Mouse (Mus musculus): ENCODE measurements around the gene Helt.

Gene Helt

DNA sequence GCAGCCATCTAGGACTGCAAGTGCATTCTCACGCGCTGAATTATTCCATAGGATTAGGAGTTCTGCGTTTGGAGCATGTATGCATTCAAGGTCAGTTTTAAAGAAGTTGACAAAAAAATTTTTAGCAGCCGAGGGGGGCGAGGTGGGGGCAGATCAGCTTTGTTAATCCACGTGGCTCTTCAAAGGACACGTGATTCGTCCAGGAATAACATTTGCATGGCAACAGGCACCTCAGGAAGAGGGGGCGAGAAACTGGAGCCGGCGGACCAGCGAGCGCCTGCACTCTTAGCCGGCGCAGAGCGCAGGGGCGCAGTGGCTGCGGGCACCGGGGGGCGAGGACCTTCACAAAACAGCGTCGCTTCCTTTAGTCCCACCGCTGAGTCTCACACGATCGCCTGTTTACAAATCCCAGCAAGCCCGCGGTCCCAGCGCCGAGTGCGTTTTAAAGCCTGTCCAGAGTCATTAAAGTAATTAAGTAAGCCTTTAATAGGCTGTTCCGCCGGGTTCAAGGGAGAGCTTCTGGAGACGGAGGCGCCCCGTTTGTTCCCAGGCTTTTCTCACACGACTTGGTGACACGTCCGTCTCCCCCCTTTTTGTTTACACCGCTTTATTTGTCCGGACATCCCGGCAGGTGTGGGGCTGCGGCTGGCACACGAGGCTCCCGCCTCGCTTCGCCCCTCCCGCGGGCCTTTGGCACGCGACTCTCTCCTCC is at the start of gene Helt:
Helt (minus strand) TSS at position 491 of the 712 bp plus-strand sequence.
- ATAC-seq (ENCODE audit: insufficient number of reproducible peaks, low FRiP score, low TSS enrichment), result no peak

DNA sequence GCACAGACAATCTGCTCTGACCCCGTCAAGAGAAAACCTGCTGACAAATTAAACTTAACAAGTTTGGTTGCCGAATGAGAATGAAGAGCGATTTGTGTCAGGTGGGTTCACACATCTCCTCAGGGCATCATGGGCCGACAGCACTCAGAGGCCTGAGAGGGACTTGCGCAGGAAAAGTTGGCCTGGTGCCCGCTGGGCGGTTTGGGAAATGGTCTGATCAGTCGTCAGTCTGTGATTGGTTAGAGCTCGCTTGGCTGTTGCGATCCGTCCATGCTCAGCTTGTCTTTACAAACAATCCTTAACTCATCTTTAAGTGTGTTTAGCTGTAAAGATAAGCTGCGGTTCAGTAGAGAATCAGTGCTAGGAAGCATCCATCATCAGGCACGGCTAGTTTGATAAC is 47.8 kb upstream of the Helt start:
- no peak for ATAC-seq (ENCODE audit: insufficient number of reproducible peaks, low FRiP score, low TSS enrichment)

DNA sequence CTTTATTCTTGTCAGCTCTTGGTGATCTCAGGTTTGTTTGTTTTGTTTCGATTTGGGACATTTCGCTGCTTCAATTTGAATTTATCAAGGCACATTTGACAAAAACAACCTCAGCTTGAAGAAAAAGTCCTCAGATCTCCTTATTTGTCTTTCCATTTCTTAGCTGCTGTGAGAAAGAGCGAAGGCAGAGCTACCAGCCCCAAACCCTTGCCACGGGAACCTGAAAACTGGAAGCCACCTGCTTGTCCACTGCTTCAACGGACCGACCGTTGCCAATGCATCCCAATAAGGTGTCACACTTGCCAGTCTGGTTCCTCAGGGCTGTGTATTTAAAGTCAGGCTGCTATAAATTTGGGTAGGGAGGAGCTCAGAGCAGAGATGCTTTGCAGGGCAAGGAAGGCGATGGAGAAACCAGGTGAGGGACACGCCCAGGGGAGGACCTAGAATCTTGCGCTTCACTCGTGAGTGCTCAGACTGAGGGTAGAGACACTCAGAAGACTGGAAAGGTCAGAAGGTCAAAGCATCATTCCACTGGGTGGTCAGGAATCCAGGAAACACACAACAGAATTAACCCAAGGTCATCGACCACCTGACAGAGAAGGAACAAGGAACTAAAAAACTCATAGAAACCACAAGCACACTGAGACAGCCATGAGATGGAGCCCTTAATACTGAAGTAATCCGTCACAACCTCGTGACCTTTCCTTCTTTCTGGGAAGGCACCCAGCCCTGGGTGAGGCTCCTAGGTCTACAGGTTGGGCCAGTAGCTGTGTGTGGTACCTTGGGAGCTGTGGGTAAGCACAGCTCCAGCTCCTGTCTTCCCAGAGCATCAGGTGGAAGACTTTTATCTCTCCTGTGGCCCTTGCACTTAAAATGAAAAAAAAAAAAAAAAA is 46.2 kb upstream of the Helt start:
- ATAC-seq (ENCODE audit: insufficient number of reproducible peaks, low FRiP score, low TSS enrichment), result no peak

DNA sequence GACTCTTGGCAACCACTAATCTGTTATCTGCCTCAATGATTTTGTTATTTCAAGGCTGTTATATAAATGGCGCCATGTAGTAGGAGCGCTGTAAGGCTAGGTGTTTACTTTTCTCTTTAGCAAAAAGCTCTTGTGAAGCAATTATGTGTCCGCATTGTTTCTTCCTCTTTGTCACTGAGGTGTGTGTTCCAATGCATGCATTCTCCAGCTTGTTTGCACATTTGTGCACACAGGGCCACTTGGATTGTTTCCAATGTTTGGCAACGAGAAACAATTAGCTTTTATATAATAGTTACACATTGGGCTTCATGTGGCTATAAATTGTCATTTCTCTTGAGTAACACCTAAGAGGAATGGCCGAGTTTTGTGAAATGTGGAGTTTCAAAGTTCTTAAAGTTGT is 44.8 kb upstream of the Helt start:
- ATAC-seq (ENCODE audit: insufficient number of reproducible peaks, low FRiP score, low TSS enrichment), result no peak

GRCm38 (mm10) chr8:46336351-46336750 is 41.9 kb upstream of the Helt start:
- no peak for ATAC-seq (ENCODE audit: insufficient number of reproducible peaks, low FRiP score, low TSS enrichment)

GRCm38 (mm10) chr8:46332389-46333061 is 38.1 kb upstream of the Helt start:
- no peak for ATAC-seq (ENCODE audit: insufficient number of reproducible peaks, low FRiP score, low TSS enrichment)

DNA sequence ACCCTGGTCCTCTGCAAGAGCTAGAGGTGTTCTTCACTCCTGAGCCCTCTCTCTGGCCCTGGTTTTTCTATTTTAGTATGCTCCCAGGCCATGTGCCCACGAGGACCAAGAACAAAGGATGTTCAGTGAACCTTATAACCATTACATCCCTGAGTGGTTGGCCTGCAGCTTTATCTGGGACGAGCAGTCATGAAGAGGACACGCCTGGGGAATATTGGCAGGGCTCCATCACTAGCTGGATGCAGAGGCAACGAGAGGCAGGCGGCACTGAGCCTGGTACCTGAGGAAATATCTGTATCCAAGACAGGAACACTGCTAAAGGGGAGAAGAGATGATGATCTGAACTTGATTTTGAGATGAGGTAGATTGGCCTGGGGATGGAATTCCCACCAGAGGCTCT is 37.3 kb upstream of the Helt start:
- no peak for ATAC-seq (ENCODE audit: insufficient number of reproducible peaks, low FRiP score, low TSS enrichment)

DNA sequence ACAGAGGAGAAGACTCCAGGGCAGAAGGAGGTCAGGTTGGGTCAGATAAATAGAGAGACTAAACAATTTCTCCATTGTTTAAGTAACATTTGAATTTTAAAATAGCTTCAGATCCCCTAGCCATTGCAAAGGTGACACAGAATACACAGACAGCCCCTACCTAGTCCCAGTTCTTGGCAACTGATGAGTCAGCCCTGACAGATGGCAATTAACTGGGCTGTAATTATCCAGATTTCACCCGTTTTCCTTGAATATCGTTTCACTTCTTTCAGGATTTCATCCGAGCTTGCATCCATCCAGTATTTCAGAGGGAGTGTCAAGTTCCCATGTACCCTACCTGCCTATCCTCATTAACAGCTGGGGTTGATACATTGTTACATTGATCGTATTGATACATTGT is 34.9 kb upstream of the Helt start:
- no peak for ATAC-seq (ENCODE audit: insufficient number of reproducible peaks, low FRiP score, low TSS enrichment)

GRCm38 (mm10) chr8:46327284-46327683 is 32.8 kb upstream of the Helt start:
- ATAC-seq (ENCODE audit: insufficient number of reproducible peaks, low FRiP score, low TSS enrichment), result no peak

GRCm38 (mm10) chr8:46326715-46327114 is 32.2 kb upstream of the Helt start:
- no peak for ATAC-seq (ENCODE audit: insufficient number of reproducible peaks, low FRiP score, low TSS enrichment)

DNA sequence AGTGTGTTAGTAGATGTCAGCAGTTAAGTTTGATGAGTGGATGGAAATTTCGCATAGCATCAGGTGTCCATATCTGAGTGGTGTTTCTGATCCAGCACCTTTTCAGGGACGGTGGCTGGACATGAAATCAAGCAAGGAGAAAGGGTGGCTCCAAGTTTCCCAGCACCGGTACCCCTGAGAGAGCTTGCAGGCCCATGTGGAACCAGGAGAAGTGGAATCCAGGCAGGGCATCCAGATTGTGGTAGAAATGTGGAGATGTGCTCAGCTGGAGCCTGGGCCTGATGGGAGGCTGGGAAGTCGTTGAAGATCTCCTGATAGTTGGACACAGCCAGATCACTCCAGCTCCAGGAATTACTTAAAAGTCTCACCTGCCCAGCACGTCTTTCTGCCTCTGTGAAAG is 30.2 kb upstream of the Helt start:
- ATAC-seq (ENCODE audit: insufficient number of reproducible peaks, low FRiP score, low TSS enrichment), result no peak

GRCm38 (mm10) chr8:46323672-46324191 is 29.3 kb upstream of the Helt start:
- ATAC-seq (ENCODE audit: insufficient number of reproducible peaks, low FRiP score, low TSS enrichment), result no peak

DNA sequence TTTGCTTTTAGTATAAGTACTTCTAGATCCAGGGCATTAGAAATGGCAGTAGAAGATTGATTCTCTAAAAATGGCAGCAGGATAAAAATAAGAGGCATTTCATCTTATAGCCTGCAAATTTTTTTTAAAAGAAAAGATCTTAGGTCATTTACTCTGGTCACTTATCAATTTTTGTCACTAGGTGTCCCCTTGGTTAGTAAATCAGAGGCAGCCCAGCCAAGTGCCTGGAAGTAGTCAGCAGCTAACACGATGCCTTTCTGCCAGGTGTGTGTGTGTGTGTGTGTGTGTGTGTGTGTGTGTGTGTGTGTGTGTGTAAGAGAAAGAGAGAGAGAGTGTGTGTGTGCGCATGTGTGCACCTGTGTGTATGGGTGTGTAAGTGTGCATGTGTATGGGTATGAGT is 28.4 kb upstream of the Helt start:
- no peak for ATAC-seq (ENCODE audit: insufficient number of reproducible peaks, low FRiP score, low TSS enrichment)

GRCm38 (mm10) chr8:46322421-46322820 is 27.9 kb upstream of the Helt start:
- no peak for ATAC-seq (ENCODE audit: insufficient number of reproducible peaks, low FRiP score, low TSS enrichment)

GRCm38 (mm10) chr8:46318802-46319201 is 24.3 kb upstream of the Helt start:
- ATAC-seq (ENCODE audit: insufficient number of reproducible peaks, low FRiP score, low TSS enrichment), result no peak

DNA sequence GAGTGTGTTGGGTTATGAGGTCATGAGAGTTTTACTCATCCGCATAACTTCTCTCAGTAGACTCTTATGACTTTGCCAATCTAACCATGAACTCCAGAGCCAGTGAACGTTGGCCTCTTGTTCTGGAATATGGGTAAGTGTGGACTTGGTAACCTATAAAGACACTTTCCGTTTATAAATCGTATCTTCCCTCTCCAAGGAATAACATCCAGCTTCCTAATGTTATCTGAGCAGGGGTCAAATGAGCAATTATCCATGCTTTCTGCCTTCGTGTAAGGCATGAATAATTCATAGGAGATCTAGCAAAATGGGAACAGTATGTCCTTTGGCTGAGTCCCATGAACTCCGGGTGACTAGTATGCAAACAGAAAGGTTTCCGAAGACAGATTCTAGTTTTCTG is 22.7 kb upstream of the Helt start:
- no peak for ATAC-seq (ENCODE audit: insufficient number of reproducible peaks, low FRiP score, low TSS enrichment)

- no peak for ATAC-seq (ENCODE audit: insufficient number of reproducible peaks, low FRiP score, low TSS enrichment)
These were observed 19.3 kb upstream of the Helt start for GRCm38 (mm10) chr8:46313798-46314197.

DNA sequence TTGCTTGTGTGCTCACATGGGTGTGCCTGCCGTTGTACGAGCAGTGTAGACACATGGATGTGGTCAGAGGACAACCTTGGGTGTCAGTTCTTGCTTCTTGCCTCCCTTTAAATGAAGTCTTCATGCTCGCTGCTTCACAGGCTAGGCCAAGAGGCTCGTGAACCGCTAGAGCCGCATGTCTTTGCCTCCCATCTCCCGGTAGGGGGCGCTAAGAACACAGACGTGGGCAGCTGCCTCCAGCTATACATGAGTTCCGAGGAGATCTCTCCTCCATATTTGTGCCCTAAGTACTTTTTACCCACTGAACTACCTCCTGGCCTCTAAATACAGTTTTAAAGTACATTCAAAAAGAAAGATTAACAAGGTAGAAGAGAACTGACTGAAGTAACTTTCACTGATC is 16.7 kb upstream of the Helt start:
- peak; percentile 71 for ATAC-seq (ENCODE audit: insufficient number of reproducible peaks, low FRiP score, low TSS enrichment)

DNA sequence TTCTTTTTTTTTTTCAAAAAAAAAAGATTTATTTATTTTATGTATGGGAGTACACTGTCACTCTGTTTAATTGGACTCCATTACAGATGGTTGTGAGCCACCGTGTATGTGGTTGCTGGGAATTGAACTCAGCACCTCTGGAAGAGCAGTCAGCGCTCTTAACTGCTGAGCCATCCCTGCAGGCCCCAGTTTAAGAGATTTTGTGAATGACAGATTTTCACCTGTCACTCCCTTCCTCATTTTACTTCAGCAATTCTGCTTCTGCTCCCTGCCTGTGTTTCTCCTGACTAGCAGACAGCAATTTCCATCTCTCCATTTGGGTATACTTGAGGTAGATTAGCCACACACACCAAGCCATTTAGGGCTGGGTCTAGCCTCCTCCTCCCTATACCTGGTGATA is 13.7 kb upstream of the Helt start:
- no peak for ATAC-seq (ENCODE audit: insufficient number of reproducible peaks, low FRiP score, low TSS enrichment)

DNA sequence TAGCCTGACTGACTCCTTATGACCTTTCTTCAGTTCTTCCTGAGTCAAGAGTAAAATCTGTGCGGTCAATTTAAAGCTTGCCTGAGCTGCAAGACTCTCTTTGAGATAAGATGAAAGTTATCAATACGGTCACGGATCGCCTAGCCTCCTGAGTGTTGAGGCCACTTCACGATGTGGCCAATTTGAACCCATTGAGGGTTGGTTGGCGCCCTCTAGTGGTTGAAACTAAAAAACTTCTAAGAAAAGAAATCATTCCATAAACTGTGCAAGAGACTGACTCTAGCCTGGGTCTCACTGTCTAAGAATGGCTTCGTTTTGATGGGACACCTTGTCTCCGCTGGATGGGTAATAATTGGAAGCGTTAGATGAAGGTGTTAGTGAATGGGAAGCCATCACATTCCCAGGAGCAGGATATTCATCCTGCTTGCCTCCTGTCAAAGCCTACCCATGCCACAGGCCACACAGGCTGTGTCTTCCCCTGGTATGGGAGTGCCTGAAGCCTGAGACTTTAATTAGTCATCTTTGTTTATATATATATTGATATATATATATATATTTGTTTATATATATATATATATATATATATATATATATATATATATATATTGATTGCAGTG is 11.4 kb upstream of the Helt start:
- peak; percentile 57; the same call in 1 of the 2 replicates for ATAC-seq (ENCODE audit: insufficient number of reproducible peaks, low FRiP score, low TSS enrichment)

DNA sequence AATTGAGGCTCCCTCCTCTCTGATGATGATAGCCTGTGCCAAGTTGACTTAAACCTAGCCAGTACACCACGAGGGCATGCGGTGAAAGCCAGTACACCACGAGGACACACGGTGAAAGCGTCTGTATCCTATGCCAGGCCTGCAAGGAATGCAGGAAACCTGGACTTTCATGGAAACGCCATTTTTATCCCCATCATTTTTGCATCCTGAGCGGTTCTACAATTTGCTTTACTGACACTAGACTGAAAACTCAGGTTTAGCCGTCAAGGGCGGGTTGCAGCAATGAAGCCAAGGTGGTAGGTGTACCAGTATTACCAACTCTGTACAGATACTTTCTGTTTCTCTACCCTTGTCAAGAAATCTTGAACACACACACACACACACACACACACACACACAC is 7.7 kb upstream of the Helt start:
- ATAC-seq (ENCODE audit: insufficient number of reproducible peaks, low FRiP score, low TSS enrichment), result no peak

All from cerebellum, adult (tissue).